Mouse (Mus musculus): Measurements from ENCODE around the gene Lrsam1. TPM values are rescaled to one million over a fixed set of nuclear protein-coding genes. Genes with fewer than 3 reads are reported as not detected.

Gene Lrsam1
- polyA plus RNA-seq, 1 experiment from 2014 or later, result 4.3 TPM

GRCm38 (mm10) chr2:32962062-32962874 lies 854 bp upstream of the Lrsam1 start:
- Histone ChIP-seq H3K9ac (ENCODE audit: low read depth, low read length) (peak overlapping the region; percentile 75), H3K9me3 (ENCODE audit: control insufficient read depth) (no peaks in the 10 kb centered on the region), H3K4me2 (replicated peaks; ENCODE audit: low read depth) (peak overlapping the region; percentile 95), H3K36me3 (ENCODE audit: control insufficient read depth, insufficient read depth) (peaks cover 20% of the 10 kb centered on the region), H3K4me3 (ENCODE audit: low read depth, low read length) (peak overlapping the region; percentile 75), H3K27ac (ENCODE audit: low read depth, low read length) (peak overlapping the region; percentile 78), H3K27me3 (replicated peaks; ENCODE audit: control insufficient read depth, insufficient read depth, low read length) (no peaks in the 10 kb centered on the region), H3K4me1 (replicated peaks; ENCODE audit: control insufficient read depth, insufficient read depth, low read length) (peaks cover 7% of the 10 kb centered on the region)
- under 1% methylated on average over 33 of the region's 33 CpGs for WGBS
- TF ChIP-seq CTCF (IDR thresholded peaks at IDR 0.05; ENCODE audit: low read depth), result no peak
- ATAC-seq, result no peak

GRCm38 (mm10) chr2:32960273-32960672 lies 1.1 kb downstream of the Lrsam1 start:
- Histone ChIP-seq H3K27ac (ENCODE audit: low read depth, low read length) (no peak overlapping the region), H3K9ac (ENCODE audit: low read depth, low read length) (peak overlapping the region; percentile 81; the same call in 1 of the 2 replicates), H3K4me2 (replicated peaks; ENCODE audit: low read depth) (no peak overlapping the region; the same call in 1 of the 2 replicates), H3K36me3 (ENCODE audit: control insufficient read depth, insufficient read depth) (peaks cover 36% of the 10 kb centered on the region), H3K9me3 (ENCODE audit: control insufficient read depth) (no peaks in the 10 kb centered on the region), H3K4me3 (ENCODE audit: low read depth, low read length) (no peak overlapping the region), H3K4me1 (replicated peaks; ENCODE audit: control insufficient read depth, insufficient read depth, low read length) (peaks cover 6% of the 10 kb centered on the region), H3K27me3 (replicated peaks; ENCODE audit: control insufficient read depth, insufficient read depth, low read length) (no peaks in the 10 kb centered on the region)
- TF ChIP-seq CTCF (IDR thresholded peaks at IDR 0.05; ENCODE audit: low read depth), result no peak
- whole genome bisulfite sequencing, result 77% methylated on average over 4 of the region's 4 CpGs
- ATAC-seq, result no peak

- Histone ChIP-seq H3K36me3 (ENCODE audit: control insufficient read depth, insufficient read depth) (peaks cover 34% of the 10 kb centered on the region), H3K9ac (ENCODE audit: low read depth, low read length) (no peak overlapping the region), H3K9me3 (ENCODE audit: control insufficient read depth) (no peaks in the 10 kb centered on the region), H3K4me1 (replicated peaks; ENCODE audit: control insufficient read depth, insufficient read depth, low read length) (peaks cover 6% of the 10 kb centered on the region), H3K27me3 (replicated peaks; ENCODE audit: control insufficient read depth, insufficient read depth, low read length) (no peaks in the 10 kb centered on the region), H3K4me3 (ENCODE audit: low read depth, low read length) (no peak overlapping the region), H3K27ac (ENCODE audit: low read depth, low read length) (no peak overlapping the region), H3K4me2 (replicated peaks; ENCODE audit: low read depth) (no peak overlapping the region)
- peak; percentile 58 for TF ChIP-seq CTCF (IDR thresholded peaks at IDR 0.05; ENCODE audit: low read depth)
- WGBS, result 56% methylated on average over 8 of the region's 8 CpGs
- no peak for ATAC-seq
Observed at GRCm38 (mm10) chr2:32957344-32957743, 4.1 kb downstream of the Lrsam1 start.

DNA sequence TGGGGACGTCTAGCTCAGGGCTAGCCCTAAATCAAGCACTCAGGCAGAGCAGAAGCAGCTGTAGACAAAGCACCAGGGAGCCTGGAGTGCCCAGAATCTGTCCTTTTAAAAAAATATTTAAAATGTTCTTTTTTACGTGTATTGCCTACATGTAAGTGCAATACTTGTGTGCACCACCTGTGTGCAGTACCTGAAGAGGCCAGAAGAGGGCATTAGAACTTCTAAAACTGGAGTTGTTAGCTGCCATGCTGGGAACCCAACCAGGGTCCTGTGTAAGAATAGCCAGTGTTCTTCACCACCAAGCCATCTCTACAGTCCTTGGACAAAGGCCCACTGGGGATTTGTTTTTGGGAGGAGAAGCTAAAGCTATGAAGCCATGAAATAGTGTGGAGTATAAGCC lies 6.8 kb downstream of the Lrsam1 start:
- no peak for ATAC-seq
- no peaks in the 10 kb centered on the region for H3K4me1 ChIP-seq (replicated peaks; ENCODE audit: control insufficient read depth, insufficient read depth, low read length)
- TF ChIP-seq CTCF (IDR thresholded peaks at IDR 0.05; ENCODE audit: low read depth), result peak; percentile 40
- H3K27me3 ChIP-seq (replicated peaks; ENCODE audit: control insufficient read depth, insufficient read depth, low read length), result no peaks in the 10 kb centered on the region
- H3K4me2 ChIP-seq (replicated peaks; ENCODE audit: low read depth), result no peak overlapping the region
- H3K4me3 ChIP-seq (ENCODE audit: low read depth, low read length), result no peak overlapping the region
- peaks cover 47% of the 10 kb centered on the region for H3K36me3 ChIP-seq (ENCODE audit: control insufficient read depth, insufficient read depth)
- H3K9ac ChIP-seq (ENCODE audit: low read depth, low read length), result no peak overlapping the region
- 85% methylated on average over 2 of the region's 2 CpGs for WGBS
- no peaks in the 10 kb centered on the region for H3K9me3 ChIP-seq (ENCODE audit: control insufficient read depth)
- H3K27ac ChIP-seq (ENCODE audit: low read depth, low read length), result no peak overlapping the region

DNA sequence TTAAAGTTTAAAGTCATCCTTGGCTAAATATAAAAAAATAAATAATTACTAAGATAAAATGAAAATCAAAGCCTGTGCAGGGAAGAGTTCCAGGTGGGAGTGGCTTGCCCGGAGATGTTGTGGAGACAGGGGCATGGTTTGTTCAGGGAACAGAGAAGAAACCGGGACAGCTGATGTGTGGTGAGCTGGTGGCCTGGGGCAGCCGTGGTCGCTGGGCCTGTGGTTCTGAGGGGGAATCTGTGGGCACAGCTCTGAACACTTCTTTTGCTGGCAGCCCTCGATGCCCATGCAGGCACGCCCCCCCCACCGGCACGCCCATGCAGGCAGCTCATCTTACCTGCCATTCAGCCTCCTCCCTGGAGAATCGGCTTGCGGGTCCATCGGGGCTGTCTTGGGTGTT lies 14.0 kb downstream of the Lrsam1 start:
- no peak for TF ChIP-seq CTCF (IDR thresholded peaks at IDR 0.05; ENCODE audit: low read depth)
- no peak overlapping the region for H3K9ac ChIP-seq (ENCODE audit: low read depth, low read length)
- no peak overlapping the region for H3K4me3 ChIP-seq (ENCODE audit: low read depth, low read length)
- H3K36me3 ChIP-seq (ENCODE audit: control insufficient read depth, insufficient read depth), result peaks cover 45% of the 10 kb centered on the region
- no peaks in the 10 kb centered on the region for H3K9me3 ChIP-seq (ENCODE audit: control insufficient read depth)
- no peaks in the 10 kb centered on the region for H3K27me3 ChIP-seq (replicated peaks; ENCODE audit: control insufficient read depth, insufficient read depth, low read length)
- WGBS, result 87% methylated on average over 11 of the region's 11 CpGs
- H3K27ac ChIP-seq (ENCODE audit: low read depth, low read length), result no peak overlapping the region
- no peak for ATAC-seq
- H3K4me1 ChIP-seq (replicated peaks; ENCODE audit: control insufficient read depth, insufficient read depth, low read length), result no peaks in the 10 kb centered on the region
- no peak overlapping the region for H3K4me2 ChIP-seq (replicated peaks; ENCODE audit: low read depth)

GRCm38 (mm10) chr2:32940483-32940882 lies 20.9 kb downstream of the Lrsam1 start:
- 91% methylated on average over 4 of the region's 4 CpGs for WGBS
- no peak overlapping the region for H3K4me3 ChIP-seq (ENCODE audit: low read depth, low read length)
- TF ChIP-seq CTCF (IDR thresholded peaks at IDR 0.05; ENCODE audit: low read depth), result 0 out of 2 replicates have a peak, but pooled peaks have one; percentile 23
- H3K9me3 ChIP-seq (ENCODE audit: control insufficient read depth), result no peaks in the 10 kb centered on the region
- no peaks in the 10 kb centered on the region for H3K27me3 ChIP-seq (replicated peaks; ENCODE audit: control insufficient read depth, insufficient read depth, low read length)
- H3K36me3 ChIP-seq (ENCODE audit: control insufficient read depth, insufficient read depth), result peaks cover 40% of the 10 kb centered on the region
- ATAC-seq, result no peak
- no peak overlapping the region for H3K27ac ChIP-seq (ENCODE audit: low read depth, low read length)
- no peak overlapping the region for H3K9ac ChIP-seq (ENCODE audit: low read depth, low read length)
- H3K4me1 ChIP-seq (replicated peaks; ENCODE audit: control insufficient read depth, insufficient read depth, low read length), result no peaks in the 10 kb centered on the region
- no peak overlapping the region for H3K4me2 ChIP-seq (replicated peaks; ENCODE audit: low read depth)

Data from intestine, postnatal 0 days (tissue).